In the genomic region with DNA sequence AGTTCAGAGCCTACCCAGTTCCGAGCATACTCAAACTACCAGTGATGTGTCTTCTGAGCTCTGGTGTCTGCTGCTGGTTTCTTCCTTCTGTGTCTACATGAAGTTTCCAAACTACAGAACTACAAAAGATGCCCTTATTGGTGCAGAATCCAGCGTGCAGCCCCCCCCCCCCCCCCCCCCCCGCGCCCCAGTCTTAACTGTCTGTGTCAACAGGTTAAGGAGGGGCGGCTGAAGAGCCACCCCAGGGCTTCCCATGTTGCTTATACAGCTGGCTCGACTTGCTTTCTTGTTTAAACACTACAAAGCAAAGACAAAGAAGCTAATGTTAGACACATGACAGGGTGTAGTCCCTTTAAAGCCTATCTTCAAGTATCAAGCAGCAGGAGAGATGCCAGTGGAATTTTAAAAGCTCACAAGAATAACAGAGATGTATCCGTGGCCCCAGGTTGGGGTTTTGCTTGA, we compare ENCODE assay signal across 9 mouse cellular contexts.
DNase-seq lines count a peak whose midpoint lies in the region; ATAC-seq and TF ChIP-seq lines count a peak whose summit lies in the region.
"Had no signal": no experiment of that assay in that cellular context is flagged by ENCODE, and none has a peak within 500 bp of the region (broad histone marks: within the 10 kb centered on the region; RNA-seq: fewer than 3 reads in every experiment).

No protein-coding gene starts in this region.

- DNase-seq in R1 (ENCODE audit: low read depth, low spot score), result peak; percentile 57
- DNase-seq in lung, postnatal 36 days, result peak; percentile 51
- no peak for DNase-seq in gastrocnemius, postnatal 10 days
- no peak for DNase-seq in kidney, adult 2 months
- DNase-seq in cerebellum, adult 2 months, result no peak

- H3K9ac ChIP-seq in intestine, embryonic 15.5 days, result no peak overlapping the region
- H3K9ac ChIP-seq in intestine, postnatal 0 days (ENCODE audit: low read depth, low read length), result no peak overlapping the region
- no peak overlapping the region for H3K9ac ChIP-seq in forebrain, embryonic 12.5 days

- ATAC-seq in intestine, embryonic 15.5 days, result peak; percentile 72
- ATAC-seq in intestine, postnatal 0 days, result no peak
- ATAC-seq in forebrain, embryonic 12.5 days (ENCODE audit: low FRiP score), result peak; percentile 7; the same call in 1 of the 2 replicates
- ATAC-seq: inflammation-experienced regulatory T-cells, adult 6 months had no signal

- TF ChIP-seq CTCF in intestine, postnatal 0 days (IDR thresholded peaks at IDR 0.05; ENCODE audit: low read depth), result no peak
- TF ChIP-seq CTCF in kidney, adult 2 months (conservative IDR thresholded peaks at IDR 0.05; ENCODE audit: insufficient read depth, insufficient read length, low read depth, low read length), result no peak
- TF ChIP-seq CTCF in cerebellum, adult 2 months (IDR thresholded peaks at IDR 0.05; ENCODE audit: borderline replicate concordance, insufficient read depth, low read depth, low read length), result no peak

- no peak overlapping the region for H3K4me2 ChIP-seq in intestine, embryonic 15.5 days (replicated peaks)
- H3K4me2 ChIP-seq in intestine, postnatal 0 days (replicated peaks; ENCODE audit: low read depth), result no peak overlapping the region
- H3K4me2 ChIP-seq in forebrain, embryonic 12.5 days, result peak overlapping the region; percentile 29; the same call in 1 of the 2 replicates

- H3K27me3 ChIP-seq in intestine, embryonic 15.5 days (replicated peaks), result no peaks in the 10 kb centered on the region
- no peaks in the 10 kb centered on the region for H3K27me3 ChIP-seq in intestine, postnatal 0 days (replicated peaks; ENCODE audit: control insufficient read depth, insufficient read depth, low read length)
- H3K27me3 ChIP-seq in forebrain, embryonic 12.5 days, result no peaks in the 10 kb centered on the region
- H3K27me3 ChIP-seq in kidney, adult 2 months (replicated peaks; ENCODE audit: control insufficient read depth, insufficient read depth, low read length), result no peaks in the 10 kb centered on the region
- no peaks in the 10 kb centered on the region for H3K27me3 ChIP-seq in cerebellum, adult 2 months (ENCODE audit: control insufficient read depth, insufficient read depth, low read length)

- TF ChIP-seq POLR2A in kidney, adult 2 months (IDR thresholded peaks at IDR 0.05; ENCODE audit: low read depth, low read length), result no peak
- TF ChIP-seq POLR2A in cerebellum, adult 2 months (IDR thresholded peaks at IDR 0.05; ENCODE audit: borderline replicate concordance, insufficient read depth, low read length), result no peak

- peaks cover 11% of the 10 kb centered on the region; the same call in 1 of the 2 replicates for H3K4me1 ChIP-seq in intestine, embryonic 15.5 days (replicated peaks)
- no peaks in the 10 kb centered on the region for H3K4me1 ChIP-seq in intestine, postnatal 0 days (replicated peaks; ENCODE audit: control insufficient read depth, insufficient read depth, low read length)
- H3K4me1 ChIP-seq in forebrain, embryonic 12.5 days, result peaks cover 20% of the 10 kb centered on the region
- peaks cover 2% of the 10 kb centered on the region; the same call in 1 of the 2 replicates for H3K4me1 ChIP-seq in kidney, adult 2 months (ENCODE audit: control insufficient read depth, insufficient read depth, low read length)
- H3K4me1 ChIP-seq in cerebellum, adult 2 months (ENCODE audit: control insufficient read depth, insufficient read depth, low read length), result no peaks in the 10 kb centered on the region

- H3K4me3 ChIP-seq in intestine, embryonic 15.5 days (replicated peaks), result no peak overlapping the region
- H3K4me3 ChIP-seq in intestine, postnatal 0 days (ENCODE audit: low read depth, low read length), result no peak overlapping the region
- no peak overlapping the region for H3K4me3 ChIP-seq in forebrain, embryonic 12.5 days (replicated peaks)
- no peak overlapping the region for H3K4me3 ChIP-seq in kidney, adult 2 months (ENCODE audit: insufficient read depth, low read depth, low read length)
- H3K4me3 ChIP-seq in cerebellum, adult 2 months (replicated peaks; ENCODE audit: insufficient read depth, low read depth, low read length), result no peak overlapping the region

- H3K27ac ChIP-seq in intestine, embryonic 15.5 days, result no peak overlapping the region
- no peak overlapping the region for H3K27ac ChIP-seq in intestine, postnatal 0 days (ENCODE audit: low read depth, low read length)
- H3K27ac ChIP-seq in forebrain, embryonic 12.5 days, result peak overlapping the region; percentile 69
- no peak overlapping the region for H3K27ac ChIP-seq in kidney, adult 2 months (ENCODE audit: insufficient read depth, low read depth, low read length)
- H3K27ac ChIP-seq in cerebellum, adult 2 months (ENCODE audit: insufficient read depth, low read length), result no peak overlapping the region

- WGBS in intestine, embryonic 15.5 days, result 23% methylated on average over 5 of the region's 7 CpGs
- WGBS in intestine, postnatal 0 days, result 23% methylated on average over 5 of the region's 7 CpGs
- WGBS in forebrain, embryonic 12.5 days, result 3% methylated on average over 5 of the region's 7 CpGs
- WGBS in kidney, adult 2 months, result 27% methylated on average over 7 of the region's 7 CpGs
- 34% methylated on average over 6 of the region's 7 CpGs for WGBS in cerebellum, adult 2 months

- no peaks in the 10 kb centered on the region for H3K9me3 ChIP-seq in intestine, embryonic 15.5 days
- H3K9me3 ChIP-seq in intestine, postnatal 0 days (ENCODE audit: control insufficient read depth), result no peaks in the 10 kb centered on the region
- H3K9me3 ChIP-seq in forebrain, embryonic 12.5 days, result no peaks in the 10 kb centered on the region

- no peaks in the 10 kb centered on the region for H3K36me3 ChIP-seq in intestine, embryonic 15.5 days
- no peaks in the 10 kb centered on the region for H3K36me3 ChIP-seq in intestine, postnatal 0 days (ENCODE audit: control insufficient read depth, insufficient read depth)
- H3K36me3 ChIP-seq in forebrain, embryonic 12.5 days (replicated peaks), result no peaks in the 10 kb centered on the region
- H3K36me3 ChIP-seq in kidney, adult 2 months (ENCODE audit: control insufficient read depth, insufficient read depth, low read length), result no peaks in the 10 kb centered on the region

Comparison
In these comparisons a context has a peak if more than half of its experiments do, and no peak if none do; other contexts are left out.
1. DNase-seq: peak in R1 (single experiment) and lung, postnatal 36 days (single experiment); none in gastrocnemius, postnatal 10 days (single experiment), kidney, adult 2 months (single experiment) and cerebellum, adult 2 months (0 of 2).